Comparison of ENCODE assay signal across 12 mouse cellular contexts in genomic region chr2:121003586-121003985, GRCm38 (mm10). TPM values are rescaled to one million over a fixed set of nuclear protein-coding genes. Genes with fewer than 3 reads are reported as not detected.
A peak's percentile ranks its signal among the peaks of the same experiment; 100 is the strongest.
DNase-seq lines count a peak whose midpoint lies in the region; ATAC-seq and TF ChIP-seq lines count a peak whose summit lies in the region.
"Had no signal": no experiment of that assay in that cellular context is flagged by ENCODE, and none has a peak within 500 bp of the region (broad histone marks: within the 10 kb centered on the region; RNA-seq: fewer than 3 reads in every experiment).

No protein-coding gene starts in this region.

- no peaks in the 10 kb centered on the region for H3K4me1 ChIP-seq in heart, adult 2 months (ENCODE audit: control insufficient read depth, insufficient read depth, low read length)
- peaks cover 4% of the 10 kb centered on the region; the same call in 1 of the 2 replicates for H3K4me1 ChIP-seq in heart, embryonic 10.5 days
- H3K4me1 ChIP-seq in midbrain, postnatal 0 days (ENCODE audit: insufficient read depth, low read length): no peaks in the 10 kb centered on the region
- H3K4me1 ChIP-seq in midbrain, embryonic 14.5 days (ENCODE audit: control insufficient read depth, insufficient read depth, low read length): no peaks in the 10 kb centered on the region
- no peaks in the 10 kb centered on the region for H3K4me1 ChIP-seq in embryonic fibroblast, embryonic 13.5 days (ENCODE audit: control insufficient read depth, insufficient read depth, low read length)
- H3K4me1 ChIP-seq in kidney, embryonic 16.5 days (ENCODE audit: insufficient read depth, low read length): no peaks in the 10 kb centered on the region
- H3K4me1 ChIP-seq: forebrain, embryonic 13.5 days; neural tube, embryonic 12.5 days had no signal

- DNase-seq in heart, adult 2 months: no peak
- DNase-seq in heart, embryonic 10.5 days (ENCODE audit: low spot score): no peak
- DNase-seq in midbrain, postnatal 0 days (ENCODE audit: low spot score): no peak
- DNase-seq in midbrain, embryonic 14.5 days: no peak
- peak; percentile 81 for DNase-seq in ES-CJ7 (ENCODE audit: low read depth, low spot score)
- DNase-seq: kidney, postnatal 25 days had no signal

- intact Hi-C loops in heart, adult 2 months (cut with DNase I): no loop called here

- no peak overlapping the region for H3K27ac ChIP-seq in heart, adult 2 months
- H3K27ac ChIP-seq in heart, embryonic 10.5 days: no peak overlapping the region
- H3K27ac ChIP-seq in midbrain, postnatal 0 days (ENCODE audit: low read depth, low read length): no peak overlapping the region
- no peak overlapping the region for H3K27ac ChIP-seq in midbrain, embryonic 14.5 days (replicated peaks; ENCODE audit: low read depth, low read length)
- no peak overlapping the region for H3K27ac ChIP-seq in embryonic fibroblast, embryonic 13.5 days (ENCODE audit: insufficient read depth, low read length)
- H3K27ac ChIP-seq in kidney, embryonic 16.5 days (ENCODE audit: low read length): no peak overlapping the region
- H3K27ac ChIP-seq: forebrain, embryonic 13.5 days; macrophage; neural tube, embryonic 12.5 days had no signal

- H3K27me3 ChIP-seq in heart, adult 2 months (ENCODE audit: control insufficient read depth, insufficient read depth, low read length): no peaks in the 10 kb centered on the region
- H3K27me3 ChIP-seq in heart, embryonic 10.5 days (ENCODE audit: insufficient read depth, poor library complexity, severe bottlenecking): no peaks in the 10 kb centered on the region
- H3K27me3 ChIP-seq in midbrain, postnatal 0 days (ENCODE audit: insufficient read depth, low read length): no peaks in the 10 kb centered on the region
- no peaks in the 10 kb centered on the region for H3K27me3 ChIP-seq in midbrain, embryonic 14.5 days (ENCODE audit: control insufficient read depth, insufficient read depth, low read length)
- no peaks in the 10 kb centered on the region for H3K27me3 ChIP-seq in kidney, embryonic 16.5 days (ENCODE audit: insufficient read depth, low read length)
- H3K27me3 ChIP-seq: forebrain, embryonic 13.5 days; neural tube, embryonic 12.5 days had no signal

- no peak for TF ChIP-seq POLR2A in heart, adult 2 months (IDR thresholded peaks at IDR 0.05; ENCODE audit: insufficient read depth, low read depth, low read length)
- no peak for TF ChIP-seq POLR2A in embryonic fibroblast, embryonic 13.5 days (IDR thresholded peaks at IDR 0.05; ENCODE audit: low read depth, low read length)

- H3K9ac ChIP-seq in heart, adult 2 months (ENCODE audit: low read depth, low read length): no peak overlapping the region
- H3K9ac ChIP-seq in midbrain, postnatal 0 days (replicated peaks; ENCODE audit: low read length, poor library complexity, severe bottlenecking): no peak overlapping the region
- H3K9ac ChIP-seq in midbrain, embryonic 14.5 days (replicated peaks; ENCODE audit: low read length): no peak overlapping the region
- H3K9ac ChIP-seq in kidney, embryonic 16.5 days (replicated peaks; ENCODE audit: low read length): no peak overlapping the region
- H3K9ac ChIP-seq: forebrain, embryonic 13.5 days; neural tube, embryonic 12.5 days had no signal

- no peak overlapping the region for H3K4me2 ChIP-seq in midbrain, postnatal 0 days (ENCODE audit: low read depth, low read length, poor library complexity, severe bottlenecking)
- H3K4me2 ChIP-seq in midbrain, embryonic 14.5 days (ENCODE audit: low read length): no peak overlapping the region
- no peak overlapping the region for H3K4me2 ChIP-seq in kidney, embryonic 16.5 days (replicated peaks; ENCODE audit: low read depth, low read length)
- H3K4me2 ChIP-seq: forebrain, embryonic 13.5 days; neural tube, embryonic 12.5 days had no signal

- ATAC-seq in midbrain, postnatal 0 days (ENCODE audit: low FRiP score): no peak
- ATAC-seq in midbrain, embryonic 14.5 days (ENCODE audit: low FRiP score, low TSS enrichment): no peak
- ATAC-seq in erythroblast, adult 5-6 weeks (replicated peaks; ENCODE audit: low FRiP score, poor library complexity, severe bottlenecking): no peak
- no peak for ATAC-seq in kidney, embryonic 16.5 days (ENCODE audit: low FRiP score, low TSS enrichment)
- ATAC-seq: forebrain, embryonic 13.5 days had no signal

- H3K9me3 ChIP-seq in heart, embryonic 10.5 days: no peaks in the 10 kb centered on the region
- H3K9me3 ChIP-seq in midbrain, postnatal 0 days (ENCODE audit: low read length): no peaks in the 10 kb centered on the region
- H3K9me3 ChIP-seq in midbrain, embryonic 14.5 days (ENCODE audit: control insufficient read depth, low read length): no peaks in the 10 kb centered on the region
- no peaks in the 10 kb centered on the region for H3K9me3 ChIP-seq in kidney, embryonic 16.5 days (ENCODE audit: low read length)
- H3K9me3 ChIP-seq: forebrain, embryonic 13.5 days; neural tube, embryonic 12.5 days had no signal

- 78% methylated on average over 2 of the region's 2 CpGs for WGBS in heart, adult 2 months
- 60% methylated on average over 2 of the region's 2 CpGs for WGBS in heart, embryonic 10.5 days
- WGBS in midbrain, postnatal 0 days: 79% methylated on average over 2 of the region's 2 CpGs
- 75% methylated on average over 2 of the region's 2 CpGs for WGBS in midbrain, embryonic 14.5 days
- 78% methylated on average over 2 of the region's 2 CpGs for WGBS in kidney, embryonic 16.5 days

- no peaks in the 10 kb centered on the region for H3K36me3 ChIP-seq in heart, adult 2 months (ENCODE audit: control insufficient read depth, insufficient read depth, low read length)
- H3K36me3 ChIP-seq in heart, embryonic 10.5 days: no peaks in the 10 kb centered on the region
- peaks cover 6% of the 10 kb centered on the region; the same call in 1 of the 2 replicates for H3K36me3 ChIP-seq in midbrain, postnatal 0 days (ENCODE audit: insufficient read depth, low read length)
- 0 out of 2 replicates have a peak, but pooled peaks cover 7% of the 10 kb centered on the region for H3K36me3 ChIP-seq in midbrain, embryonic 14.5 days (ENCODE audit: control insufficient read depth, insufficient read depth, low read length)
- H3K36me3 ChIP-seq in kidney, embryonic 16.5 days (ENCODE audit: insufficient read depth, low read length): no peaks in the 10 kb centered on the region
- H3K36me3 ChIP-seq: neural tube, embryonic 12.5 days had no signal

- peak; percentile 47 for TF ChIP-seq CTCF in heart, adult 2 months (IDR thresholded peaks at IDR 0.05)
- peak; percentile 51 for TF ChIP-seq CTCF in midbrain, postnatal 0 days (IDR thresholded peaks at IDR 0.05)
- 0 out of 2 replicates have a peak, but pooled peaks have one; percentile 14 for TF ChIP-seq CTCF in embryonic fibroblast, embryonic 13.5 days (IDR thresholded peaks at IDR 0.05; ENCODE audit: borderline replicate concordance, insufficient read depth, low read length)

- no peak overlapping the region for H3K4me3 ChIP-seq in heart, adult 2 months
- no peak overlapping the region for H3K4me3 ChIP-seq in heart, embryonic 10.5 days
- H3K4me3 ChIP-seq in midbrain, postnatal 0 days (ENCODE audit: low read depth, low read length): no peak overlapping the region
- H3K4me3 ChIP-seq in midbrain, embryonic 14.5 days (replicated peaks; ENCODE audit: low read depth, low read length): no peak overlapping the region
- no peak overlapping the region for H3K4me3 ChIP-seq in embryonic fibroblast, embryonic 13.5 days (ENCODE audit: insufficient read depth, low read length)
- H3K4me3 ChIP-seq in kidney, embryonic 16.5 days (ENCODE audit: low read length): no peak overlapping the region
- H3K4me3 ChIP-seq: forebrain, embryonic 13.5 days; neural tube, embryonic 12.5 days had no signal

- no peaks in the 10 kb centered on the region for H3K79me2 ChIP-seq in heart, adult 2 months (replicated peaks; ENCODE audit: control insufficient read depth, insufficient read depth, low read length)

- no peak for TF ChIP-seq EP300 in heart, adult 2 months (IDR thresholded peaks at IDR 0.05; ENCODE audit: insufficient read depth, low read depth, low read length)

RNA-seq across cellular contexts. Expression of gene Ccndbp1, which starts 4.6 kb away (rescaled TPM):
- 10 to 100 TPM; 27.8 to 44.4 TPM for total RNA-seq in heart, adult 2 months (2021)
- polyA plus RNA-seq in heart, adult 2 months (2012; rRNA removed): 29.7 and 37.6 TPM in 2 replicates
- polyA plus RNA-seq in heart, embryonic 10.5 days (2016; fragmentation: Nextera tagmentation; extraction: Ambion mirVana): 33.3 and 35.3 TPM in 2 replicates
- total RNA-seq in midbrain, postnatal 0 days (2014; rRNA removed): 51.9 and 65.7 TPM in 2 replicates
- 77.8 and 79.7 TPM in 2 replicates for polyA plus RNA-seq in midbrain, postnatal 0 days (2015; fragmentation: Nextera tagmentation; extraction: Ambion mirVana)
- 82.6 and 84.9 TPM in 2 replicates for polyA plus RNA-seq in midbrain, embryonic 14.5 days (2014; fragmentation: Nextera tagmentation; extraction: Ambion mirVana)
- 31.8 and 37.2 TPM in 2 replicates for polyA plus RNA-seq in embryonic fibroblast, embryonic 13.5 days (2011; ENCODE audit: insufficient read length, low read depth, missing spikeins)
- total RNA-seq in erythroblast, adult 5-6 weeks (2015; ENCODE audit: low replicate concordance): 367 and 375 TPM in 2 replicates
- total RNA-seq in erythroblast, adult 5-6 weeks (2017; ENCODE audit: low replicate concordance): 422 and 452 TPM in 2 replicates
- 49.3 and 55.6 TPM in 2 replicates for polyA plus RNA-seq in kidney, embryonic 16.5 days (2015; fragmentation: Nextera tagmentation; extraction: Ambion mirVana)

RNA-seq across cellular contexts. Expression of gene Tmem62, which starts 26.8 kb away (rescaled TPM):
- 1 to 10 TPM; 3.1 to 3.6 TPM for total RNA-seq in heart, adult 2 months (2021)
- polyA plus RNA-seq in heart, adult 2 months (2012; rRNA removed): 5.1 and 8.2 TPM in 2 replicates
- polyA plus RNA-seq in heart, embryonic 10.5 days (2016; fragmentation: Nextera tagmentation; extraction: Ambion mirVana): 3.3 and 3.4 TPM in 2 replicates
- total RNA-seq in midbrain, postnatal 0 days (2014; rRNA removed): 20.9 and 21.5 TPM in 2 replicates
- polyA plus RNA-seq in midbrain, postnatal 0 days (2015; fragmentation: Nextera tagmentation; extraction: Ambion mirVana): 14.3 and 14.5 TPM in 2 replicates
- 11.9 and 13.8 TPM in 2 replicates for polyA plus RNA-seq in midbrain, embryonic 14.5 days (2014; fragmentation: Nextera tagmentation; extraction: Ambion mirVana)
- 5.0 and 8.0 TPM in 2 replicates for polyA plus RNA-seq in embryonic fibroblast, embryonic 13.5 days (2011; ENCODE audit: insufficient read length, low read depth, missing spikeins)
- total RNA-seq in erythroblast, adult 5-6 weeks (2015; ENCODE audit: low replicate concordance): 2.5 and 21.9 TPM in 2 replicates
- total RNA-seq in erythroblast, adult 5-6 weeks (2017; ENCODE audit: low replicate concordance): 11.4 and 20.8 TPM in 2 replicates
- polyA plus RNA-seq in kidney, embryonic 16.5 days (2015; fragmentation: Nextera tagmentation; extraction: Ambion mirVana): 5.3 and 5.8 TPM in 2 replicates

RNA-seq across cellular contexts. Expression of gene Ubr1, which starts 33.1 kb away (rescaled TPM):
- total RNA-seq in heart, adult 2 months (2021): 10 to 100 TPM; 20.2 to 20.3 TPM
- polyA plus RNA-seq in heart, adult 2 months (2012; rRNA removed): 18.1 and 28.8 TPM in 2 replicates
- 22.6 and 22.7 TPM in 2 replicates for polyA plus RNA-seq in heart, embryonic 10.5 days (2016; fragmentation: Nextera tagmentation; extraction: Ambion mirVana)
- total RNA-seq in midbrain, postnatal 0 days (2014; rRNA removed): 31.0 and 34.0 TPM in 2 replicates
- 24.5 and 28.0 TPM in 2 replicates for polyA plus RNA-seq in midbrain, postnatal 0 days (2015; fragmentation: Nextera tagmentation; extraction: Ambion mirVana)
- polyA plus RNA-seq in midbrain, embryonic 14.5 days (2014; fragmentation: Nextera tagmentation; extraction: Ambion mirVana): 28.3 and 40.5 TPM in 2 replicates
- polyA plus RNA-seq in embryonic fibroblast, embryonic 13.5 days (2011; ENCODE audit: insufficient read length, low read depth, missing spikeins): 24.8 and 25.4 TPM in 2 replicates
- 17.6 and 21.9 TPM in 2 replicates for total RNA-seq in erythroblast, adult 5-6 weeks (2015; ENCODE audit: low replicate concordance)
- 21.9 and 24.1 TPM in 2 replicates for total RNA-seq in erythroblast, adult 5-6 weeks (2017; ENCODE audit: low replicate concordance)
- polyA plus RNA-seq in kidney, embryonic 16.5 days (2015; fragmentation: Nextera tagmentation; extraction: Ambion mirVana): 27.3 and 31.0 TPM in 2 replicates

RNA-seq across cellular contexts. Expression of gene Epb42, which starts 33.3 kb away (rescaled TPM):
- total RNA-seq in heart, adult 2 months (2021): under 1 TPM in 1 of 2 experiments, not detected in 1; 0.09 TPM
- 0.12 and 0.41 TPM in 2 replicates for polyA plus RNA-seq in heart, adult 2 months (2012; rRNA removed)
- 19.1 and 21.1 TPM in 2 replicates for polyA plus RNA-seq in heart, embryonic 10.5 days (2016; fragmentation: Nextera tagmentation; extraction: Ambion mirVana)
- total RNA-seq in midbrain, postnatal 0 days (2014; rRNA removed): not detected in 2 replicates
- 0.12 TPM in 1 of 2 replicates, not detected in the other for polyA plus RNA-seq in midbrain, postnatal 0 days (2015; fragmentation: Nextera tagmentation; extraction: Ambion mirVana)
- 0.16 and 0.32 TPM in 2 replicates for polyA plus RNA-seq in midbrain, embryonic 14.5 days (2014; fragmentation: Nextera tagmentation; extraction: Ambion mirVana)
- not detected in 2 replicates for polyA plus RNA-seq in embryonic fibroblast, embryonic 13.5 days (2011; ENCODE audit: insufficient read length, low read depth, missing spikeins)
- 1,106 and 1,220 TPM in 2 replicates for total RNA-seq in erythroblast, adult 5-6 weeks (2015; ENCODE audit: low replicate concordance)
- 1,374 and 1,456 TPM in 2 replicates for total RNA-seq in erythroblast, adult 5-6 weeks (2017; ENCODE audit: low replicate concordance)
- polyA plus RNA-seq in kidney, embryonic 16.5 days (2015; fragmentation: Nextera tagmentation; extraction: Ambion mirVana): 0.80 and 1.9 TPM in 2 replicates
- polyA plus RNA-seq: macrophage had no signal
